Mouse (Mus musculus) small intestine, adult 2 months (tissue): ENCODE results near the gene Eif2a. TPM values are rescaled to one million over a fixed set of nuclear protein-coding genes. Genes with fewer than 3 reads are reported as not detected.

ENCODE experiments used
- H3K27ac ChIP-seq: fragments of 200-500 bp; 2 replicates; pipeline ENCODE4 v1.5.1; 2012; ENCODE audit warnings: low read depth, low read length, control low read depth, inconsistent platforms; ENCODE audit not compliant: insufficient read depth
- H3K27me3 ChIP-seq: fragments of 200-500 bp; 2 replicates; pipeline ENCODE4 v1.6.1; 2012; ENCODE audit warnings: mild to moderate bottlenecking, moderate library complexity, low read length, inconsistent platforms; ENCODE audit not compliant: control insufficient read depth, insufficient read depth
- H3K36me3 ChIP-seq: fragments of 200-500 bp; 2 replicates; pipeline ENCODE4 v1.6.1; 2012; ENCODE audit warnings: mild to moderate bottlenecking, low read length, control low read depth, inconsistent platforms; ENCODE audit not compliant: control insufficient read depth, insufficient read depth
- H3K4me1 ChIP-seq: fragments of 200-500 bp; 2 replicates; pipeline ENCODE4 v1.6.1; 2012; ENCODE audit warnings: low read length, inconsistent platforms, mixed read lengths; ENCODE audit not compliant: control insufficient read depth, insufficient read depth, insufficient read length
- H3K4me3 ChIP-seq: fragments of 200-500 bp; 2 replicates; pipeline ENCODE4 v1.5.1; 2012; ENCODE audit warnings: low read depth, mild to moderate bottlenecking, control low read depth, inconsistent platforms, low read length, moderate library complexity
- CTCF ChIP-seq: fragments of 200-500 bp; IDR thresholded peaks from 2 replicates; pipeline ENCODE4 v1.5.1; 2012; ENCODE audit warnings: low read depth, mild to moderate bottlenecking, control low read depth, inconsistent platforms, low read length, moderate library complexity, mixed read lengths; ENCODE audit not compliant: insufficient replicate concordance, insufficient read length; ENCODE audit errors: extremely low read depth
- POLR2A ChIP-seq: fragments of 200-500 bp; IDR thresholded peaks from 2 replicates; pipeline ENCODE4 v1.6.1; 2012; ENCODE audit warnings: low read depth, mild to moderate bottlenecking, control low read depth, inconsistent platforms, low read length, moderate library complexity
- WGBS: fragments of 180-500 bp; shearing (Covaris S2); methylation state at CpG from one replicate; pipeline ENCODE4 v1.1.7; 2018; 5-methylcytosine and 5-hydroxymethylcytosine counted together
- polyA plus RNA-seq: library from polyadenylated mRNA; depleted of rRNA; stranded (reverse); fragments of >200 nt; gene quantifications from 2 replicates; pipeline ENCODE4 v1.2.3, GENCODE M21; 2012

Gene Eif2a
- polyA plus RNA-seq, 1 experiment, result 1.8 TPM

DNA sequence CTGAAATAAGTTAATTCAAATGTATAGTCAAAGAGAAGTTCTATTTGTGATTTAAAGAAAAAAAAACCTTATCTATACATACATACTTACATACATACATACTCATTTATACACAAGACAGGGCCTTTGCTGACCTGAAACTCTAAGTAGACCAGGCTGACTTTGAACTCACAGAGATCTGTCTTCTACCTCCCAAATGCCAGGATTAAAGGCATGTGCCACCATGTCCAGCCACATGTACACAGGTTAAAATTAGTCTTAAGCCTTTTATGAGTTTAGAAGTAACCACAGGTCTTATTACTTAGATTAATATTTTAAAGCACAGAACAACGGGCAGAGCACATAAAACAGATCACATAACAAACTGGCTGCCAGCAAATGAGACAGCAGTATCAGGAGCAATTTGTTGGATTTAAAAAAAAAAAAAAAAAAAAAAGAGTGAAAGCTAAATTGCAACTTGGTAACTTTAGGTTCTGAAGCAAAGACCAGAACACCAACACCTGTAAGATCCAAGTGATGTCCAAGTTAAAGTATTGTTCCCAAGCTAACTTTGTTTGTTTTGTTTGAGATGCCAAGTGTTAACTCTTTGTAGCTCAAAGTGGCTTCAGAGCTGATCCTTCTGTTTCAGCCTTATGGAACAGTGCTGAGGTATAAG is 9.5 kb upstream of the Eif2a start:
- H3K27me3 ChIP-seq, result no peaks in the 10 kb centered on the region
- H3K4me3 ChIP-seq, result no peak overlapping the region
- H3K4me1 ChIP-seq, result no peaks in the 10 kb centered on the region
- H3K36me3 ChIP-seq, result peaks cover 2% of the 10 kb centered on the region; the same call in 1 of the 2 replicates
- WGBS, result 46% methylated on average over 1 of the region's 1 CpGs
- peak overlapping the region; percentile 55 for H3K27ac ChIP-seq
- TF ChIP-seq POLR2A (no peak), CTCF (no peak)

DNA sequence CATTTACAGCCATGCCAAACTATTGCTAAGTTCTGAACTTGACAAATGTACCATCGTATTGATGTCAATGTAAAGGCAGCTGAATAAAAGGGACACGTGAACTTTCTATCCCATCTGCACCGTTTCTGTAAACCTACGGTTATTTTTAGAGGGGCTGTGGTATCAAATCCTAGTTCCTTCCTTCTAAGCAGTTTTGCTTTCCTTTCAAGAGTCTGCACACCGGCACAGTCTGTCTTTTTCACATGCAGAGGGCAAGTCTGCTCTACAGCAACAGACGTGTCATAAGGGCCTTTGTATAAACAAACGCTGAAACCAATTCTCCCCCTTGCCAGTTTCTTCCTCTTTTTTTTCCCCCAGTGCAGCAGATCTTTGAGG is 9.0 kb upstream of the Eif2a start:
- Histone ChIP-seq H3K4me3 (no peak overlapping the region), H3K4me1 (no peaks in the 10 kb centered on the region), H3K27ac (peak overlapping the region; percentile 81), H3K36me3 (peaks cover 7% of the 10 kb centered on the region), H3K27me3 (no peaks in the 10 kb centered on the region)
- WGBS, result 55% methylated on average over 7 of the region's 7 CpGs
- TF ChIP-seq CTCF, result no peak
- TF ChIP-seq POLR2A, result no peak

DNA sequence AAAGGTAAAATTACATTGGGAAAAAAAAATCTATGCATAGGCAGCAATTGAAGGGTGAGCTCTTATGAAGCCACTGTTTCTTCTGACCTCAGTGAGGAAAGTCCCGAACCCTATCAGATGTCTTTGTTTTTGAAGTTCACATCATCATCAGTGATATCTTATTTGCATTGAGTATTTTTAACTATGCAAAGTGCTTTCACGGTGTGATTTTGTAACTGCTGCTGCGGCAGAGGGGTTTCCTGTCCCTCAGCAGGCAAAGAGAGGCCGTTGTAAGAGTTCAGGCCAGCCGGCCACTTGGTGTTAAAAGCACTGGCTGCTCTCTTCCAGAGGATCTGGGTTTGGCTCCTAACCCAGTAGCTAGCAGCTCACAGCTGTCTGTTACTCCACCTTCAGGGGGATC is 8.4 kb upstream of the Eif2a start:
- peaks cover 9% of the 10 kb centered on the region for H3K36me3 ChIP-seq
- TF ChIP-seq CTCF (no peak), POLR2A (no peak)
- H3K27me3 ChIP-seq, result no peaks in the 10 kb centered on the region
- H3K4me1 ChIP-seq, result no peaks in the 10 kb centered on the region
- peak overlapping the region; percentile 81 for H3K27ac ChIP-seq
- H3K4me3 ChIP-seq, result no peak overlapping the region
- WGBS, result 64% methylated on average over 5 of the region's 5 CpGs

DNA sequence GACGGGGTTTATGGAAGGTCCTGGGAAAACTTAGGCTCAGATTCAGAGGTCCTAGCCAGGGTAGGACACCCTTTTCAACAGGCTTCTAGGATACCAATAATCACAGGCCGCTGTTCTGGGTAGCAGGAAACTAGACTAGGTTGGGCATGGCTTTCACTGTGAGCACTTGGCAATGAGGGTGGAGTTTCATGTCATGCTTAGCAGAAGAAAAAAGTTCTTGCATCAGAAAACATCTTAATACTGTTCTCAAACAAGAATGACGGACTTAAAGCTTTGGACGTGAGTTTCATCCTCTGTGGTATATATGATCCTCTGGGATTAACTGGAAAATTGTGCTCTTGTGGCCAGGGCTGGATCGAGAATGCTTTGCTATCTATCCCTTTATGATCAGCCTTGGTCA is 7.8 kb upstream of the Eif2a start:
- Histone ChIP-seq H3K4me1 (no peaks in the 10 kb centered on the region), H3K27me3 (no peaks in the 10 kb centered on the region), H3K4me3 (no peak overlapping the region), H3K27ac (peak overlapping the region; percentile 81), H3K36me3 (peaks cover 13% of the 10 kb centered on the region)
- WGBS, result 84% methylated on average over 5 of the region's 5 CpGs
- TF ChIP-seq POLR2A, result no peak
- no peak for TF ChIP-seq CTCF

DNA sequence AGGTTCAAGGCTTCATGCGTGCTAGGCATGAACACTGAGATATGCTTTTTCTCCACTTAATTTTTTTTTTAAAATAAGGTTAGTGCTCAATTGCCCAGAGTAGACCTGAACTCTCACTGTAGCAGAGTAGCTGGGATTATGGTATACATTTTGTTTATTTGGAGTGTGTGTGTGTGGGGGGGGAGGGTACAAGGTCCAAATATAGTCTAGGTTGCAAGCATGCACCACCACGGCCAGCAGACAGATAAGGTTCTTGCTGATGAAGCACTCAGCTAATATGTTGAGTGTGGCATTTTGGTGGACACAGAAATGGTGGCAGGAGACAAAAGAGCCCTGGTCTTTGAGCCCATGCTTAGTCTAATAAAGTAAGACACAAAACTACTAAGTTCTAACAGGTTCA is 6.7 kb upstream of the Eif2a start:
- Histone ChIP-seq H3K27ac (no peak overlapping the region), H3K36me3 (peaks cover 21% of the 10 kb centered on the region), H3K4me3 (no peak overlapping the region), H3K27me3 (no peaks in the 10 kb centered on the region), H3K4me1 (no peaks in the 10 kb centered on the region)
- WGBS, result 50% methylated on average over 2 of the region's 2 CpGs
- no peak for TF ChIP-seq CTCF
- TF ChIP-seq POLR2A, result no peak

DNA sequence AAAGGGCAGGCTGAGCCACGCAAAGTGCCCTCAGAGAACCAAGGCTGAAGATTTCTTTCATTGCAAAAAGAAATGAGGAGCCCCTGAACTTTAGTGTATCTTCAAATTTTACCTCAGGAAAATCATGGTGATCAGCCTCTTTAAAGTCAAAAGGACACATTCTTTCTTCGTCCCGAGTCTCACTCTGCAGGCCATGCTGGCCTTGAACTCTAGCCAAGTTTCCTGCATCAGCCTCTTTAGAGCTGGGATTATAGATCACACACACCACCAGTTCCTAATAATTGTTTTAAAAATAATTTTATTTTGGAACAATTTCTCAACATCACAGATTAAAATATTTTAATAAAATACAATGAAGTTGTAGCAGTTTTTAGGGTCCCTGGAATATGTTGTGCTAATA is 6.1 kb upstream of the Eif2a start:
- no peak for TF ChIP-seq CTCF
- no peak for TF ChIP-seq POLR2A
- no peak overlapping the region for H3K4me3 ChIP-seq
- no peak overlapping the region for H3K27ac ChIP-seq
- 41% methylated on average over 3 of the region's 3 CpGs for WGBS
- no peaks in the 10 kb centered on the region for H3K27me3 ChIP-seq
- H3K4me1 ChIP-seq, result no peaks in the 10 kb centered on the region
- peaks cover 21% of the 10 kb centered on the region for H3K36me3 ChIP-seq

DNA sequence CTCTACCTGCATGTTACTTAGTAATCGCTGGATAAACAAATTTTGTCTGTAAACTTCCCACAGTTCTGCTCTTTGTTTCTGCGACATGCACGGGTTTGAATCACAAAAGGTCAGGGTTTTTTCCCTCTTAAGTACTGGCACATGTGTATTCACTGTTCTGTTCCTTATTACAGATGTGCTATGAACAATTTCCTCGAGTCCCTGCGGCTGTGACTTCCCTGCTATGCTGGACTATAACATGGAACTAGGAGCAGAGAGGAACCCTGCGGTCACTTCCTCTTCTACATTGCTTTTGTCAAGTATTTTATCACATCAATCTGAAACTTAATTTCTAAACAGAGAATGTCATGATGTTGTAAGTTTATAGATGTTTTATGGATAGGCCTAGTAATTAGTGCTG is 5.3 kb upstream of the Eif2a start:
- H3K4me1 ChIP-seq, result no peaks in the 10 kb centered on the region
- H3K27ac ChIP-seq, result no peak overlapping the region; the same call in 1 of the 2 replicates
- 74% methylated on average over 6 of the region's 6 CpGs for WGBS
- peaks cover 21% of the 10 kb centered on the region for H3K36me3 ChIP-seq
- H3K27me3 ChIP-seq, result no peaks in the 10 kb centered on the region
- no peak overlapping the region for H3K4me3 ChIP-seq
- TF ChIP-seq POLR2A, result no peak
- TF ChIP-seq CTCF, result no peak
